Mouse (Mus musculus) kidney, postnatal 36 days (tissue): ENCODE data around the gene Arf5.

ENCODE experiments used
- DNase-seq, 2 experiments: peaks; one replicate each; pipeline ENCODE4 v3.0.0; 2021 to 2022; ENCODE audit warnings: mixed read lengths in 2 of 2

Gene Arf5

GRCm38 (mm10) chr6:28423313-28423712 lies at the start of gene Arf5:
Gene Arf5 (plus strand): TSS chr6:28423560.
- DNase-seq: peak; percentile 95 to 100

- no peak for DNase-seq
These were observed 41.4 kb upstream of the Arf5 start for GRCm38 (mm10) chr6:28381983-28382382.

GRCm38 (mm10) chr6:28385169-28385568 lies 38.2 kb upstream of the Arf5 start:
- DNase-seq: no peak

GRCm38 (mm10) chr6:28389038-28389437 lies 34.3 kb upstream of the Arf5 start:
- DNase-seq: no peak

GRCm38 (mm10) chr6:28396051-28396852 lies 27.1 kb upstream of the Arf5 start:
- DNase-seq: no peak

DNA sequence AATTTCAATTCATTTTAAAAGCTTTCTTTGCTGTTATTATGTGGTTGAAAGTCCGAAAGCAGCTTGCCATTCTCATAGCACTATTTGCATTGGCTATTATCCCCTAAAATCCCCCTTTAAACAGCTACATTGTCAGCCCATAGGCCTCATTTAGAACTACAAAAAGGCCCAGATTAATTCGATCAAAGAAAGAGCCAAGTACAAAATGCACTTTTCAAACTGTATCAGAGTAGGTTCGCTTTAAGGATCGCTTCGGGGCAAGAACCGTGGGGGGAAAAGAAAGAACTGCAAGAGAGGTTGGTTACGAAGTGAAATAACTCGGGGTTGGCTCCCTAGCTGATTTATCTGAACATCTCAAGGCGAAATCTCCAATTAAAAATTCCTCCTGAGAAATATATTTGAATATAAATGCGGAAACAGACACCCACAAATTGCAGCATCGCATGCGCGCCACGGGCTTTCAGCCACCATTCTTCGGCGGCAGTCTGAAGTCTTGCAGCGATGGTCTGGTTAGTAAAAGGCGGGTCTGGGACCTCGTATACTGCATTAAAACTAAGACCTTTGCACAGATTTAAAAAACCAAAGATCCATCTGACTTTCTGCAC lies 26.4 kb upstream of the Arf5 start:
- peak in 1 of 2 experiments; percentile 32 for DNase-seq

GRCm38 (mm10) chr6:28397681-28398203 lies 25.6 kb upstream of the Arf5 start, which contains the start of gene Zfp800:
Gene Zfp800 (minus strand): TSS chr6:28398005.
- DNase-seq: peak in 1 of 2 experiments; percentile 33

- no peak for DNase-seq
These were observed 24.6 kb upstream of the Arf5 start for GRCm38 (mm10) chr6:28398726-28399125.

GRCm38 (mm10) chr6:28399791-28400190 lies 23.6 kb upstream of the Arf5 start:
- DNase-seq: no peak

- DNase-seq: peak; percentile 65 to 71
These were observed 13.3 kb upstream of the Arf5 start for GRCm38 (mm10) chr6:28410053-28410452.

- no peak for DNase-seq
These were observed 12.1 kb upstream of the Arf5 start for GRCm38 (mm10) chr6:28411236-28411635.

- DNase-seq: peak in 1 of 2 experiments; percentile 31
These were observed 6.4 kb upstream of the Arf5 start for GRCm38 (mm10) chr6:28416981-28417380.

GRCm38 (mm10) chr6:28418449-28418848 lies 4.9 kb upstream of the Arf5 start:
- peak; percentile 87 to 93 for DNase-seq

GRCm38 (mm10) chr6:28419673-28420072 lies 3.7 kb upstream of the Arf5 start:
- DNase-seq: no peak

DNA sequence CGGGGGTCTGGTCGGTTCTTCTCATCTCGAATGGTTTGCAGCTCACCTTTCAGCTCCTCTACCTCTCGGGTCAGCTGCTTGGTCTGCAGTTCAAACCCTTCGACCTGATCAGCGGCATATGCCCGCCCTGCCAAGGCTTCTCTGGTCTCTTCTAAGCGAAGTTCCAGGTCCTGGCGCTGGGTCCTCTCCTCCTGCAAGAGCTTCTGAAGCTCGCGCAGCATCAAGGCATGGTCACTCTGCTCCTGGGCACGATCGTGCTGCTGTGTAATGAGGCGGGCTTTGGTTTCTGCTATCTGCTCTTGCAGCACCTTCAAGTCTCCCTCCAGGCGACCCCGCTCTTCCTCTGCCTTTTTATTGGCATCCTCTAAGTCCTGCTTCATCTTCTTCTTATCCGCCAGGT lies 3.0 kb upstream of the Arf5 start:
- DNase-seq: no peak

DNA sequence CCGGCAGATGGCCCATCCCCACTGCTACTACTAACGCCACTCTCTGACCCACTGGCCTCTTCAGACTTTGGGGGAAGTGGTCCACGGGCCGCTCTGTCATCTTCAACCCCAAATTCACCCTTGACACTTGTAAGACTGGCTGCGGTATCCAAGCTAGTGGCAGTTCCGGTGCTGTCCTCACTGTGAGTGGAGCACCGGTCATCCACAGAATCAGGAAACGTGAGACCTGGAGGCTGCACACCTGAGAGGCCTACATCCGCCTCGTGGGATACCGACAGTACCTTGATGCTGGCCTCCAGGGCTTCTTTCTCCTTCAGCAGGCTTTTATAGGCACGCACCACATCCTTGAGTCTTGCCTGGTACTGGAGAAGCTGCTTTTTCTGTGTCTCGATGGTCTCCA lies 2.5 kb upstream of the Arf5 start:
- no peak for DNase-seq

- peak; percentile 97 to 99 for DNase-seq
These were observed 1.8 kb upstream of the Arf5 start for GRCm38 (mm10) chr6:28421469-28422000.

GRCm38 (mm10) chr6:28422651-28423290 lies 589 bp upstream of the Arf5 start:
- peak in 1 of 2 experiments; percentile 3 for DNase-seq

DNA sequence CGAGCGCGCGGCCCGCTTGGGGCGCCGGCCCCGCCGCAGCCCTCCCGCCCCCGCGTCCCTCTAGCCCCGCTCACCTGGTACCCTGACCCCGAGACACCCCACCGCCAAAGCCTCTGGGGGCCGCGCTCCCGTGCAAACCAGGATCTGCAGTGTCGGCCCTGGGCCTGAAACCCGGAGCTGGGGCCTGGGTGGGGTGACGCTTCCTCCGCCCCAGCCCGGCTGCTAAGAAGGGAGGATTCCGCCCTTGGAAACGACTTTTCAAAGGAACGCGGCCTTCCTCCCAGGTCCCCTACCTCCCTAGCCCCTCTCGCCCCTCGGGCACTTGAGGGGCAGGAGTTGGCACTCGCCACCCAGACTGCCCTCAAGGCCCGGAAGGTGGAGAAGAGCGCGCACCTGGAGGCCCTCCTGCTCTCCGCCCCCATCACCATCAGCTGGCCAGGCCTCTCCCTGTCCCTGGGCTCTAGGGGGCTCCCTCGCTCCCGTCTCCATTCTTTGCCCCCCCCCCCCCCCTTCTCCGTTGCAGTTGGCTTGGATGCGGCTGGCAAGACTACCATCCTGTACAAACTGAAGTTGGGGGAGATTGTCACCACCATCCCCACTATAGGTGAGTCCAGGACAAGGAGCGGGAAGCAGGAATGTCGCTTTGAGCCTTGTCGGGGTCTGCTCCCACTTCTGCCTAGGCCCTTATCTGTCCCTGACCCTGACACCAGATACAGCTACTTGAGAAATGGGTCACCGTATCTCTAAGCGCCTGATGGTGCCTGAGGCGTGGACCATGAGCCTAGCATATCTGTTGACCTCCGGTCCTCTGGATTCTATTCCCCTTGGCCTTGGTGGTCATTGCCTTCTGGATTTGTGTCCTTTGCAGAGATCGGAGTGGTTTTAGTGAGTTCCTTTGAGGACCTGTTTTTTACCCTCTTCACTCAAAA lies 671 bp downstream of the Arf5 start:
- DNase-seq: peak; percentile 58 to 75

DNA sequence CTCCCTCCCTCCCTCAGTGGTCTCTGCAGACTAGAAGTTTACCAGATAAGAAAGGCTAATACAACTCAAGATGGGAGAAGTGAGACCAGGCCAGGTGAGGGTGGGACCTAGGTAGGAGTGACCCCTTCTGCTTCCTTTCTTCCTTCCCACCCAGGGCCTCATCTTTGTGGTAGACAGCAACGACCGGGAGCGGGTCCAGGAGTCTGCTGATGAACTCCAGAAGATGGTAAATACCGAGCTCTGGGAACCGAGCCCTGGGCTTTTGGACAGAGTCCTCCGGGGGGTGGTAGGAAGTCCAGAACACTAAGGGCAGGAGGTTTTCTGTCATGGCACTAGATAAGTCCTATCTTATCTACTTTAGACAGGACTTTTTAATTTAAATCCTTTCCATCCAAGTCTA lies 1.7 kb downstream of the Arf5 start:
- DNase-seq: no peak

DNA sequence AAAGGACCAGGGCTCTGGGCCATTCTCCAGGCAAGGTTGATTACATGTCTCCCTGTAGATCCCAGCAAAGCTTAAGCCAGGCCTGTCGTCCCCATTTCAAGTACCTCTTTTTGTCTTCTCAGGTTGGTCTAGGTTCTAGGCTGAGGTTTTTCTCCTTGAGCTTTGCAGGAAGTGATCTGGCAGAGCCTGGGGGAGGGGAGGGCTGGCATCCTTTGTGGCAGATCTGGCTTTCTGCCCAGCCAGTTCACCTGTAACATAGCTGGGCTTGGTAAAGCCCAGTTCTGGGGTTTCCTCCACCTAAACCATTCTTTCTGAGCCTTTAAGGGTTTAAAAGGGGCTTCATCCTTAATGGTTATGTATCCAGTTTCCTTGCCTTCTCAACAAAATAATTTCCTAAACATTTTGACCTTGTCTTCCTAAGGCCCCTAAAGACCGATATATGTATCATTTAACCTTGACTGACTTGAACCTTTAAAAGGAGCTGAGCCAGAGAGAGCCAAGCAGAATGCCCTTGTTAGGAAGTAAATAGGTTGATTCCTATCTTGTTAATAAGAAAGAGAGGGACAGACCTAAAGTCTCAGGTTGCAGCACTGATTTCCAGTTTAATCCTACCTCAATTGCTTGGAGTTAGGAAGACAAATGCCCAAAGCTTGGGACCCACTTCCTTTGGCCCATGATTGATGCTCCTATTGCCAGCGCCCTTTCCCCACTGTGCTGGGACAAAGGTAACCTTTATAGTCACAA lies 3.9 kb downstream of the Arf5 start, which contains the start of gene Fscn3:
Gene Fscn3, plus strand, starts transcription at position 694 of the 744 bp plus-strand sequence.
- peak; percentile 44 to 70 for DNase-seq
